Mouse (Mus musculus) myocyte (in vitro differentiated cells): ENCODE results near the gene Olfr543. TPM values are rescaled to one million over a fixed set of nuclear protein-coding genes. Genes with fewer than 3 reads are reported as not detected.

Experiments used
- H3K27me3 ChIP-seq: one replicate; pipeline ENCODE4 v1.6.1; 2011; ENCODE audit not compliant: control insufficient read depth, insufficient read depth, insufficient read length
- H3K36me3 ChIP-seq: one replicate; pipeline ENCODE4 v1.6.1; 2011; ENCODE audit not compliant: control insufficient read depth, insufficient read depth
- H3K4me2 ChIP-seq: one replicate; pipeline ENCODE4 v1.6.1; 2011; ENCODE audit warnings: low read depth, control low read depth
- H3K4me3 ChIP-seq: one replicate; pipeline ENCODE4 v1.5.1; 2011; ENCODE audit warnings: mild to moderate bottlenecking, control low read depth, moderate library complexity
- H3K79me2 ChIP-seq: one replicate; pipeline ENCODE4 v1.6.1; 2011; ENCODE audit not compliant: control insufficient read depth, insufficient read depth
- H3ac ChIP-seq: one replicate; pipeline ENCODE4 v1.6.1; 2011; ENCODE audit not compliant: control insufficient read depth, insufficient read length
- CEBPB ChIP-seq: IDR thresholded peaks from 2 replicates; pipeline ENCODE4 v1.6.1; 2011; ENCODE audit warnings: mild to moderate bottlenecking, moderate library complexity; ENCODE audit not compliant: poor library complexity, insufficient read depth, severe bottlenecking
- E2F4 ChIP-seq: IDR thresholded peaks from one replicate; pipeline ENCODE4 v1.6.1; 2011; ENCODE audit warnings: mild to moderate bottlenecking, control low read depth, moderate library complexity; ENCODE audit not compliant: insufficient read depth
- MAX ChIP-seq: IDR thresholded peaks from one replicate; pipeline ENCODE4 v1.6.1; 2011; ENCODE audit warnings: low read depth, mild to moderate bottlenecking, control low read depth
- MYOD1 ChIP-seq, 3 experiments: IDR thresholded peaks; one replicate each; pipeline ENCODE4 v1.6.1; 2011; ENCODE audit warnings: control low read depth in 2 of 3, low read depth in 2 of 3, mild to moderate bottlenecking in 2 of 3, moderate library complexity in 1 of 3; ENCODE audit not compliant: insufficient read length in 2 of 3, control insufficient read depth in 1 of 3
- MYOG ChIP-seq, 3 experiments: IDR thresholded peaks; one replicate each; pipeline ENCODE4 v1.6.1; 2011; ENCODE audit warnings: control low read depth in 2 of 3, low read depth in 2 of 3, mild to moderate bottlenecking in 2 of 3; ENCODE audit not compliant: insufficient read length in 2 of 3, control insufficient read depth in 1 of 3, insufficient read depth in 1 of 3
- POLR2A ChIP-seq: IDR thresholded peaks from one replicate; pipeline ENCODE4 v1.6.1; 2011; ENCODE audit warnings: low read depth, mild to moderate bottlenecking, control low read depth, moderate library complexity; ENCODE audit not compliant: insufficient read length
- POLR2AphosphoS2 ChIP-seq: IDR thresholded peaks from one replicate; pipeline ENCODE4 v1.6.1; 2011; ENCODE audit warnings: low read depth, control low read depth; ENCODE audit not compliant: insufficient read length
- REST ChIP-seq: IDR thresholded peaks from one replicate; pipeline ENCODE4 v1.6.1; 2011; ENCODE audit warnings: mild to moderate bottlenecking, control low read depth, moderate library complexity; ENCODE audit not compliant: insufficient read depth, insufficient read length
- SRF ChIP-seq: IDR thresholded peaks from one replicate; pipeline ENCODE4 v1.6.1; 2011; ENCODE audit warnings: low read depth; ENCODE audit not compliant: control insufficient read depth, insufficient read length
- TCF12 ChIP-seq: IDR thresholded peaks from one replicate; pipeline ENCODE4 v1.6.1; 2011; ENCODE audit warnings: mild to moderate bottlenecking, control low read depth; ENCODE audit not compliant: poor library complexity, insufficient read depth, severe bottlenecking
- TCF3 ChIP-seq: IDR thresholded peaks from one replicate; pipeline ENCODE4 v1.6.1; 2011; ENCODE audit warnings: low read depth, control low read depth; ENCODE audit not compliant: insufficient read length
- USF1 ChIP-seq: IDR thresholded peaks from one replicate; pipeline ENCODE4 v1.6.1; 2011; ENCODE audit warnings: low read depth, mild to moderate bottlenecking, control low read depth, moderate library complexity
- polyA plus RNA-seq: library from polyadenylated mRNA; unstranded; fragments of >200 nt; fragmentation: generic; extraction: Trizol; gene quantifications from one replicate; pipeline ENCODE4 v1.2.1, GENCODE M21; 2012; ENCODE audit warnings: missing spikeins

The Olfr543 gene
- polyA plus RNA-seq, 1 experiment: not detected

DNA sequence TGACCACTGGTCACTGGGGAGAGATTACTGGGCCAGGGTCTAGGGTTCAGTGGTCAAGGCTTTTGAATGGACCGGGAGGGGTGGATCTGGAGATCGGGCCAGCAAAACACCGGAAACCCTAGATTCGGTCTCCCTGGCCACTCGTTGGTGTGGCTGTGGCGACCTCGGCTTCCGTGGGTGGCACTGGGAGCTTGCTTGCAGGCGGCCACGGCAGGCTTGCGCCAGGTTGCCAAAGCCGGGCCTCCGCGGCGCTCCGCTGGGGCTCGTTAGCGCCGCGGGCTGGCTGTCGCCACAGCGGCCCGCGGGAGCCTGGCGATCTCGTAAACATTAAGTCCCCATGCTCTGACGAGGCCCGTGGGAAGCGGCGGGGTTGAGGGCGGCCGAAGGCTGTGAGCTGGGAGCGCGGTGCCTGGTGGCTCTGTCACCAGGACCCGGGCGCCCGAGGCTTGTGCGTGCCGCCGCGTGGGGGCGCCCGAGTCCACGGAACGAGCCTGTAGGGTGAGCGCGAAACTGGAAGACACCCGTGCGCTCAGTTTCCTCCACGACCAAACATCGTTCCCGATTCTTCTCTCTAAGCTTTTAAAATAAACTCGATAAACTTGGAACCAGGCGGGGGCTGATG is 31.4 kb upstream of the Olfr543 start:
- H3K79me2 ChIP-seq: no peaks in the 10 kb centered on the region
- no peak overlapping the region for H3K4me3 ChIP-seq
- H3K27me3 ChIP-seq: peaks cover 3% of the 10 kb centered on the region
- peak overlapping the region; percentile 68 for H3K4me2 ChIP-seq
- H3ac ChIP-seq: no peak overlapping the region
- TF ChIP-seq CEBPB (no peak), SRF (no peak), POLR2A (no peak), USF1 (no peak), TCF3 (no peak), E2F4 (no peak), MYOG (IDR thresholded peaks at IDR 0.05; ENCODE audit: control insufficient read depth in 1 of 3, insufficient read depth in 1 of 3, insufficient read length in 2 of 3, low read depth in 2 of 3) (no peak), REST (no peak), MAX (no peak), MYOD1 (IDR thresholded peaks at IDR 0.05; ENCODE audit: control insufficient read depth in 1 of 3, insufficient read length in 2 of 3, low read depth in 2 of 3) (no peak), POLR2AphosphoS2 (no peak), TCF12 (no peak)
- H3K36me3 ChIP-seq: no peaks in the 10 kb centered on the region

DNA sequence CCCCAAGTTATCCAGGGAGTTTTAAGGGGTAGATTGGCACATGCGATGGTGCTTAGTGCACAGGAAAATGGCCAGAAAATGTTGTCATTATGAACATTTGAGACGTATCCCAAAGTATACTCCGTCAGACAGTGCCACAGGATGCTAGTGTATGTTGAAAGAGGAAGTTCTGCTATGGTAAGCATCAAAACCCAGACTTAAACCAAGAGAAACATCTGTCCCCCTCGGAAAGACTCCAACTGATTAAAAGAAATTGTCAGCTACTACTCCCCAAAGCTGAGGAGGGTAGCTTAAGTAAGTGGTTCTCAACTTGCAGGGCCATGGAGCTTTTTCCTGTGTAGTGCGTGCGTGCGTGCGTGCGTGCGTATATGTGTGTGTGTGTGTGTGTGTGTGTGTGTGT is 30.4 kb upstream of the Olfr543 start:
- H3K36me3 ChIP-seq: no peaks in the 10 kb centered on the region
- no peaks in the 10 kb centered on the region for H3K79me2 ChIP-seq
- no peak overlapping the region for H3K4me2 ChIP-seq
- no peak overlapping the region for H3K4me3 ChIP-seq
- TF ChIP-seq POLR2A (no peak), E2F4 (no peak), TCF12 (no peak), MYOG (IDR thresholded peaks at IDR 0.05; ENCODE audit: control insufficient read depth in 1 of 3, insufficient read depth in 1 of 3, insufficient read length in 2 of 3, low read depth in 2 of 3) (no peak), MAX (no peak), SRF (no peak), MYOD1 (IDR thresholded peaks at IDR 0.05; ENCODE audit: control insufficient read depth in 1 of 3, insufficient read length in 2 of 3, low read depth in 2 of 3) (no peak)
- peaks cover 3% of the 10 kb centered on the region for H3K27me3 ChIP-seq
- no peak overlapping the region for H3ac ChIP-seq

GRCm38 (mm10) chr7:102509726-102510125 is 28.2 kb upstream of the Olfr543 start:
- H3K27me3 ChIP-seq: no peaks in the 10 kb centered on the region
- no peak for TF ChIP-seq TCF3
- no peak for TF ChIP-seq CEBPB
- TF ChIP-seq USF1: no peak
- TF ChIP-seq MYOG (IDR thresholded peaks at IDR 0.05; ENCODE audit: control insufficient read depth in 1 of 3, insufficient read depth in 1 of 3, insufficient read length in 2 of 3, low read depth in 2 of 3): no peak
- TF ChIP-seq SRF: no peak
- TF ChIP-seq TCF12: no peak
- no peak for TF ChIP-seq POLR2A
- TF ChIP-seq MAX: no peak
- TF ChIP-seq MYOD1 (IDR thresholded peaks at IDR 0.05; ENCODE audit: control insufficient read depth in 1 of 3, insufficient read length in 2 of 3, low read depth in 2 of 3): no peak
- no peak for TF ChIP-seq REST
- no peak for TF ChIP-seq E2F4
- TF ChIP-seq POLR2AphosphoS2: no peak
- H3ac ChIP-seq: no peak overlapping the region
- no peaks in the 10 kb centered on the region for H3K36me3 ChIP-seq
- H3K4me2 ChIP-seq: no peak overlapping the region
- H3K4me3 ChIP-seq: no peak overlapping the region
- no peaks in the 10 kb centered on the region for H3K79me2 ChIP-seq

GRCm38 (mm10) chr7:102508666-102509065 is 27.2 kb upstream of the Olfr543 start:
- Histone ChIP-seq H3K4me3 (no peak overlapping the region), H3K27me3 (no peaks in the 10 kb centered on the region), H3ac (no peak overlapping the region), H3K4me2 (no peak overlapping the region), H3K36me3 (no peaks in the 10 kb centered on the region), H3K79me2 (no peaks in the 10 kb centered on the region)
- TF ChIP-seq USF1: no peak
- TF ChIP-seq TCF12: no peak
- TF ChIP-seq MYOG (IDR thresholded peaks at IDR 0.05; ENCODE audit: control insufficient read depth in 1 of 3, insufficient read depth in 1 of 3, insufficient read length in 2 of 3, low read depth in 2 of 3): no peak
- no peak for TF ChIP-seq POLR2AphosphoS2
- no peak for TF ChIP-seq MYOD1 (IDR thresholded peaks at IDR 0.05; ENCODE audit: control insufficient read depth in 1 of 3, insufficient read length in 2 of 3, low read depth in 2 of 3)
- no peak for TF ChIP-seq POLR2A
- TF ChIP-seq E2F4: no peak
- no peak for TF ChIP-seq TCF3
- no peak for TF ChIP-seq CEBPB

GRCm38 (mm10) chr7:102508066-102508465 is 26.6 kb upstream of the Olfr543 start:
- H3ac ChIP-seq: no peak overlapping the region
- no peaks in the 10 kb centered on the region for H3K27me3 ChIP-seq
- H3K4me3 ChIP-seq: no peak overlapping the region
- H3K36me3 ChIP-seq: no peaks in the 10 kb centered on the region
- H3K4me2 ChIP-seq: no peak overlapping the region
- TF ChIP-seq MYOG (IDR thresholded peaks at IDR 0.05; ENCODE audit: control insufficient read depth in 1 of 3, insufficient read depth in 1 of 3, insufficient read length in 2 of 3, low read depth in 2 of 3) (no peak), POLR2AphosphoS2 (no peak), POLR2A (no peak), CEBPB (no peak), E2F4 (no peak), MAX (no peak)
- H3K79me2 ChIP-seq: no peaks in the 10 kb centered on the region
